Mouse (Mus musculus): ENCODE results near the gene Defb9. TPM values are rescaled to one million over a fixed set of nuclear protein-coding genes. Genes with fewer than 3 reads are reported as not detected.
"Not testable (repeated sequence)": the region's sequence is repeated elsewhere in the genome, so short reads cannot be mapped to it uniquely, and the experiment has no call there.

Gene Defb9
- not detected in 2 replicates for polyA plus RNA-seq (2015; fragmentation: Nextera tagmentation; extraction: Ambion mirVana)

DNA sequence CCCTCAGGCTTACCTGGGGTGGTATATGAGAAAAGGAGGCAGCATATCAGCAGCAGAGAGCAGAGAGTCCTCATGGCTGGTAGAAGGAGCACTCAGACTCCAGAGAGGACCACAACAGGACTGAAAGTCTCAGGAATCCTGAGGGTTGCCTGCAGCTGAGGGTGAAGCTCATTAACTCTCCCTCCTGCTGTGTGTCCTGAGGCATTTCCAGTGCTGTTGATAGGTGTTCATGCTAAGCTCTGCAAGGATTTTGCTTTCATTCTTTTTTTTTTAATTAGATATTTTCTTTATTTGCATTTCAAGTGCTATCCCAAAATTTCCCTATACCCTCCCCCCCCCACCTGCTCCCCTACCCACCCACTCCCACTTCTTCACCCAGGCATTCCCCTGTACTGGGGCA is at the start of gene Defb9:
Defb9 (minus strand) TSS at position 101 of the 400 bp plus-strand sequence.
- ATAC-seq (replicated peaks; ENCODE audit: low FRiP score); H3K4me3 ChIP-seq (replicated peaks); H3K27me3 ChIP-seq; H3K4me2 ChIP-seq; H3K27ac ChIP-seq; H3K36me3 ChIP-seq; H3K4me1 ChIP-seq; H3K9me3 ChIP-seq (replicated peaks); H3K9ac ChIP-seq: not testable (repeated sequence)

DNA sequence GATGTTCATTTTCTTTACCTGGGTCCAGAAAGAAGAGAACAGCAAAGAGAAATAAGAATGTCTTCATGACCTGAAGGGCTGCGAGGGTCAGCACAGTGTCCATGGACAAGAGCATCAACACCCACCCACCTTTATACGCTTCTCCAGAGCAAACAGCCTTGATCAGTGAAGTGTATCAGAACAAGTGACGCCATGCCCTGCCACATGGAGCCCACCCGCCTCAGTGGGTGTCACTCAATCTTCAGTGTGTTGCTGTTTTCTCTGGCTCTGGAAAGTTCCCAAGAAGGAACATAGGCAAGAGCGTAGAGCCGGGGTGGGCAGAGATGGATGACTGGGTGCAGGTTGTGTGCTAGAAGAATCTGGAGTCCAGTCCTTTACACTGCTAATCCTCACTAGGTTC is 47.4 kb upstream of the Defb9 start, which contains the start of gene Defb15:
Defb15 (minus strand) TSS at position 101 of the 400 bp plus-strand sequence.
- WGBS = 89% methylated on average over 6 of the region's 6 CpGs
- Histone ChIP-seq H3K27me3 (no peaks in the 10 kb centered on the region), H3K27ac (no peak within 1 kb of the TSS), H3K9me3 (replicated peaks) (no peaks in the 10 kb centered on the region), H3K4me1 (no peaks in the 10 kb centered on the region), H3K9ac (no peak within 1 kb of the TSS), H3K36me3 (no peaks in the 10 kb centered on the region), H3K4me3 (replicated peaks) (no peak within 1 kb of the TSS), H3K4me2 (no peak within 1 kb of the TSS)
- no peak for ATAC-seq (replicated peaks; ENCODE audit: low FRiP score)

DNA sequence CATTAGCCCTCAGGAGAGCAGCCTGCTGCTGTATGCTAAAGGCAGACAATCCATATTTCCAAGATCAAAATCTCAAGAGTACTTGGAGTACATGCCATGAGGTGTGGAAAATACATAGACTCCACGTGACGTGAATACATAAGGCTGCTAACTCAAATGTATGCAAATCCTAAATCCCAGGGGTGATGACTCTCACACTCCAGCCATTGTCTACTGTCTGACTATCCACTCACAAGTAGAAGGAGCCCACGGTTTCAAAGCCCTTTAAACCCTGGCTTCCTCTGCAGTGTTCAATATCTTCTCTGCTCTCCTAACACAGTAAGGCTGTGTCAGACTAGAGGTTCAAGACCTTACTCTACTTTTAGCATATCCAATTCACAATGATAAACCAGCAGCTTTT is 45.5 kb upstream of the Defb9 start:
- not testable (repeated sequence) for H3K27ac ChIP-seq; H3K4me1 ChIP-seq; ATAC-seq (replicated peaks; ENCODE audit: low FRiP score); H3K27me3 ChIP-seq; H3K9ac ChIP-seq; H3K4me2 ChIP-seq; H3K36me3 ChIP-seq; H3K9me3 ChIP-seq (replicated peaks); H3K4me3 ChIP-seq (replicated peaks)
- WGBS = 83% methylated on average over 3 of the region's 3 CpGs

DNA sequence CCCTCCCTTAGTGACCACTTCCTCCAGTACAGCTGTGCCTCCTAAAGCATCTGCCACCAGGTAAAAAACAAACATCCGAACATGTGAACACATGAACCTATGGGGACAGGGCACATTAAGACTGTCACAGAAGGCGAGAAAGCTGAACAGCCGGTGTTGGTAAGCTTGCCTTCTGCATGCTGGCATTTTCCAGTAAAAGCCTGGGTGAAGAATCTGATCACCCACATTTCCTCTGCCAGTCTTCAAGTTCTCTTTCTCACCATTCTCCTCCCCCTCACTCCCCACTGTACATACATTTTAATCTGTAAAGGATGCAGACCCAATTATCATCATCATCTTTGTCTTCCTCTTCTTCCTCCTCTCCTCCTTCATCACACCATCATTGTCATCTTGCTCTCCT is 30.4 kb upstream of the Defb9 start:
- Histone ChIP-seq H3K4me2 (no peak overlapping the region), H3K27me3 (no peaks in the 10 kb centered on the region), H3K27ac (no peak overlapping the region), H3K4me3 (replicated peaks) (no peak overlapping the region), H3K36me3 (no peaks in the 10 kb centered on the region), H3K9ac (no peak overlapping the region), H3K4me1 (no peaks in the 10 kb centered on the region), H3K9me3 (replicated peaks) (no peaks in the 10 kb centered on the region)
- no peak for ATAC-seq (replicated peaks; ENCODE audit: low FRiP score)
- WGBS = 87% methylated on average over 3 of the region's 3 CpGs

DNA sequence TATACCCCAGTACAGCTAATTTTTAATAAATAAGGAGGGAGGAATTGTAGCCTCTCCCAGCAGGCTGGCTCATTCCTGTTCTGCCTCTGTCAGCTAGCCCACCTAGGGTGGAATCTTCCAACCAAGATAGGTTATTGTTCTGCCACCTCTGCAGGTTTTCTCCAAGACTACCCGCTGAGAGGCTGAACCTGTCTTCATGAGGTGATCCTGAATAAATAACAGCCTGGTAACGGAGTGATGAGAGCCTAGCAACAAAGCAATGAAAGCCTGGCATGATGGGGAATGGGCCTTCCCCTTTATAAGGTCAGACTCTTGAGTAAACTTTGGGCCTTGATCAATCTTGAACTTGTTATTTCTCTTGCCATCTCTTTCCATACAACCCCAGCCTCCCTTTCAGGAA is 27.3 kb upstream of the Defb9 start:
- WGBS = 32% methylated on average over 2 of the region's 2 CpGs
- Histone ChIP-seq H3K9ac (no peak overlapping the region), H3K4me1 (no peaks in the 10 kb centered on the region), H3K36me3 (no peaks in the 10 kb centered on the region), H3K27me3 (no peaks in the 10 kb centered on the region), H3K27ac (no peak overlapping the region), H3K4me2 (no peak overlapping the region), H3K4me3 (replicated peaks) (no peak overlapping the region), H3K9me3 (replicated peaks) (no peaks in the 10 kb centered on the region)
- no peak for ATAC-seq (replicated peaks; ENCODE audit: low FRiP score)

DNA sequence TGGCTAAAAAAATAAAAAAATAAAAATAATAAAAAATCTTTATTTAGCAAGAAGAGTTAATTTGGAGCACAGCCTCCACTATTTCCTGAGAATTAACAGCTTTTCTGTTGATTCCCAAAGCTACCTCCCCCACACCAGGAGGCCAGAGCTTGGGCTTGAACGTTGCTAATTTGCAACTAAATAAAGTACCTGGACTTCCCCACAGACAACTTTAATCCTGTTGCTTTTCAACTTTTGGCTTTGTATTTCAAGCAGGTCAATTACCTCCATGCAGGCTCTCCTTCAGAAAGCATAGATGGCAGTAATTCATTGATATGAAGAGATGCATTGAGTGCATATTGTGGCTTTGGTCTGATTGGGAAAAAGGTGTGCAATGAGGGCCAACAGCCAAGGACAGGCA is 26.7 kb upstream of the Defb9 start:
- H3K4me1 ChIP-seq = no peaks in the 10 kb centered on the region
- H3K36me3 ChIP-seq = no peaks in the 10 kb centered on the region
- no peak for ATAC-seq (replicated peaks; ENCODE audit: low FRiP score)
- H3K27ac ChIP-seq = no peak overlapping the region
- H3K4me2 ChIP-seq = no peak overlapping the region
- no peaks in the 10 kb centered on the region for H3K27me3 ChIP-seq
- 16% methylated on average over 1 of the region's 1 CpGs for WGBS
- no peak overlapping the region for H3K9ac ChIP-seq
- H3K4me3 ChIP-seq (replicated peaks) = no peak overlapping the region
- H3K9me3 ChIP-seq (replicated peaks) = no peaks in the 10 kb centered on the region

DNA sequence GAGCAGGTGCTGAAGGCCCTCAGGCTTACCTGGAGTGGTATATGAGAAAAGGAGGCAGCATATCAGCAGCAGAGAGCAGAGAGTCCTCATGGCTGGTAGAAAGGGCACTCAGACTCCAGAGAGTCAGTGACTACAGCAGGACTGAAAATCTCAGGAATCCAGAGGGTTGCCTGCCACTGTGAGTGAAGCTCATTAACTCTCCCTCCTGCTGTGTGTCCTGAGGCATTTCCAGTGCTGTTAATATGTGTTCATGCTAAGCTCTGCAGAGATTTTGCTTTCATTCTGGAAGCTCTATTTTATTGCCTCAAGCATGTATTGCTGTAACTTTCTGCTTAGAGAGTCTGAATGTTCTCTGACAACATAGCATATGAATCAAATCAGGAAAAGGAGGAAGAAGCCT is 21.1 kb upstream of the Defb9 start, which contains the start of gene Defb11:
Defb11 (minus strand) TSS at position 123 of the 400 bp plus-strand sequence.
- not testable (repeated sequence) for H3K27me3 ChIP-seq; H3K36me3 ChIP-seq; H3K4me2 ChIP-seq; H3K27ac ChIP-seq; ATAC-seq (replicated peaks; ENCODE audit: low FRiP score); H3K4me1 ChIP-seq; H3K4me3 ChIP-seq (replicated peaks); H3K9ac ChIP-seq; H3K9me3 ChIP-seq (replicated peaks)

DNA sequence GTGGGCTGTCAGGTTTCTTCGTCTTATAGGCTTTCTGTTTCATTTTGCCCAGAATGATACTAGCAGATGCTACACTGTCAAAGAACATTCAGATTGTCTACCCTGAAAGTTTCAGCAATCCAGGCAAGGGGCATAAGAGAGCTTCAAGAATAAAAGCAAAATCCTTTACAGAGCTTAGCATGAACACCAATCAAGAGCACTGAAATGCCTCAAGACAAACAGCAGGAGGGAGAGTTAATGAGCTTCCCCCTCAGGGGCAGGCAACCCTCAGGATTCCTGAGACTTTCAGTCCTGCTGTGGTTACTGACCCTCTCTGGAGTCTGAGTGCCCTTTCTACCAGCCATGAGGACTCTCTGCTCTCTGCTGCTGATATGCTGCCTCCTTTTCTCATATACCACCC is 26.6 kb downstream of the Defb9 start, which contains the start of gene Defb10:
Defb10 (plus strand) TSS at position 316 of the 400 bp plus-strand sequence.
- H3K9ac ChIP-seq; H3K4me2 ChIP-seq; H3K36me3 ChIP-seq; H3K9me3 ChIP-seq (replicated peaks); H3K27me3 ChIP-seq; H3K4me1 ChIP-seq; H3K4me3 ChIP-seq (replicated peaks); H3K27ac ChIP-seq; ATAC-seq (replicated peaks; ENCODE audit: low FRiP score): not testable (repeated sequence)
- 57% methylated on average over 1 of the region's 1 CpGs for WGBS

Other genes starting within 250 kb of the Defb9 start
- not detected in 2 replicates for gene Defa17, start 229.6 kb downstream of the Defb9 start, polyA plus RNA-seq (2015; fragmentation: Nextera tagmentation; extraction: Ambion mirVana)
- not detected in 2 replicates for gene Defa34, start 219.6 kb downstream of the Defb9 start, polyA plus RNA-seq (2015; fragmentation: Nextera tagmentation; extraction: Ambion mirVana)
- gene AY761184, start 181.8 kb downstream of the Defb9 start, polyA plus RNA-seq (2015; fragmentation: Nextera tagmentation; extraction: Ambion mirVana) = not detected in 2 replicates
- not detected in 2 replicates for gene Defa24, start 150.9 kb downstream of the Defb9 start, polyA plus RNA-seq (2015; fragmentation: Nextera tagmentation; extraction: Ambion mirVana)
- not detected in 2 replicates for gene Defb50, start 61.9 kb downstream of the Defb9 start, polyA plus RNA-seq (2015; fragmentation: Nextera tagmentation; extraction: Ambion mirVana)
- gene Defb2, start 45.5 kb downstream of the Defb9 start, polyA plus RNA-seq (2015; fragmentation: Nextera tagmentation; extraction: Ambion mirVana) = not detected in 2 replicates
- gene Defb10, start 26.5 kb downstream of the Defb9 start, polyA plus RNA-seq (2015; fragmentation: Nextera tagmentation; extraction: Ambion mirVana) = not detected in 2 replicates
- 0.65 TPM in 1 of 2 replicates, not detected in the other for gene Defb11, start 21.0 kb upstream of the Defb9 start, polyA plus RNA-seq (2015; fragmentation: Nextera tagmentation; extraction: Ambion mirVana)
- not detected in 2 replicates for gene Defb15, start 47.3 kb upstream of the Defb9 start, polyA plus RNA-seq (2015; fragmentation: Nextera tagmentation; extraction: Ambion mirVana)
- gene Defb35, start 52.9 kb upstream of the Defb9 start, polyA plus RNA-seq (2015; fragmentation: Nextera tagmentation; extraction: Ambion mirVana) = not detected in 2 replicates
- not detected in 2 replicates for gene Defb13, start 61.3 kb upstream of the Defb9 start, polyA plus RNA-seq (2015; fragmentation: Nextera tagmentation; extraction: Ambion mirVana)
- not detected in 2 replicates for gene Fam90a1a, start 73.3 kb upstream of the Defb9 start, polyA plus RNA-seq (2015; fragmentation: Nextera tagmentation; extraction: Ambion mirVana)
- gene Ccdc70, start 84.4 kb upstream of the Defb9 start, polyA plus RNA-seq (2015; fragmentation: Nextera tagmentation; extraction: Ambion mirVana) = not detected in 2 replicates
- 0.68 and 0.96 TPM in 2 replicates for gene Atp7b, start 174.9 kb upstream of the Defb9 start, polyA plus RNA-seq (2015; fragmentation: Nextera tagmentation; extraction: Ambion mirVana)
- 33.2 and 36.2 TPM in 2 replicates for gene Alg11, start 175.3 kb upstream of the Defb9 start, polyA plus RNA-seq (2015; fragmentation: Nextera tagmentation; extraction: Ambion mirVana)
- 0.28 and 0.38 TPM in 2 replicates for gene Nek5, start 239.6 kb upstream of the Defb9 start, polyA plus RNA-seq (2015; fragmentation: Nextera tagmentation; extraction: Ambion mirVana)